Mouse (Mus musculus) heart, embryonic 15.5 days (tissue): ENCODE results near the gene Ppl. TPM values are rescaled to one million over a fixed set of nuclear protein-coding genes. Genes with fewer than 3 reads are reported as not detected.

Experiments used
- ATAC-seq: fragments of 200-750 bp; cut with Nextera tagmentation; replicated peaks from 2 replicates; pipeline ENCODE4 v1.8.0; 2017; ENCODE audit warnings: low read depth, moderate TSS enrichment; ENCODE audit not compliant: insufficient number of reproducible peaks, insufficient read depth, low FRiP score
- H3K27ac ChIP-seq: fragments of 300-500 bp; sonication (generic); 2 replicates; pipeline ENCODE4 v1.5.1; 2015; ENCODE audit warnings: mild to moderate bottlenecking, inconsistent platforms
- H3K27me3 ChIP-seq: fragments of 300-500 bp; sonication (generic); 2 replicates; pipeline ENCODE4 v1.6.1; 2015; ENCODE audit warnings: inconsistent platforms
- H3K36me3 ChIP-seq: fragments of 300-500 bp; sonication (generic); 2 replicates; pipeline ENCODE4 v1.6.1; 2015; ENCODE audit warnings: mild to moderate bottlenecking, inconsistent platforms
- H3K4me1 ChIP-seq: fragments of 300-500 bp; sonication (generic); replicated peaks from 2 replicates; pipeline ENCODE4 v1.6.1; 2015; ENCODE audit warnings: inconsistent platforms
- H3K4me2 ChIP-seq: fragments of 300-500 bp; sonication (generic); 2 replicates; pipeline ENCODE4 v1.6.1; 2015; ENCODE audit warnings: inconsistent platforms, mild to moderate bottlenecking, moderate library complexity
- H3K4me3 ChIP-seq: fragments of 300-500 bp; sonication (generic); 2 replicates; pipeline ENCODE4 v1.5.1; 2015; ENCODE audit warnings: mild to moderate bottlenecking, inconsistent platforms
- H3K9ac ChIP-seq: fragments of 300-500 bp; sonication (generic); 2 replicates; pipeline ENCODE4 v1.6.1; 2015; ENCODE audit warnings: mild to moderate bottlenecking, inconsistent platforms
- H3K9me3 ChIP-seq: fragments of 300-500 bp; sonication (generic); replicated peaks from 2 replicates; pipeline ENCODE4 v1.6.1; 2016; ENCODE audit warnings: inconsistent platforms
- WGBS: fragments of 180-500 bp; shearing (Covaris S2); methylation state at CpG from one replicate; pipeline ENCODE4 v1.1.7; 2015; ENCODE audit warnings: mixed read lengths; 5-methylcytosine and 5-hydroxymethylcytosine counted together
- polyA plus RNA-seq: library from polyadenylated mRNA; unstranded; fragments of >200 nt; fragmentation: Nextera tagmentation; extraction: Ambion mirVana; gene quantifications from 2 replicates; pipeline ENCODE4 v1.2.1, GENCODE M21; 2015

Gene Ppl
- polyA plus RNA-seq, 1 experiment from 2014 or later, result 1.3 TPM

- ATAC-seq, result no peak
- no peak overlapping the region for H3K4me2 ChIP-seq
- 51% methylated on average over 6 of the region's 6 CpGs for WGBS
- no peaks in the 10 kb centered on the region for H3K36me3 ChIP-seq
- no peak overlapping the region for H3K27ac ChIP-seq
- no peaks in the 10 kb centered on the region for H3K4me1 ChIP-seq
- H3K27me3 ChIP-seq, result peaks cover 35% of the 10 kb centered on the region
- H3K4me3 ChIP-seq, result no peak overlapping the region
- H3K9me3 ChIP-seq, result no peaks in the 10 kb centered on the region
- no peak overlapping the region for H3K9ac ChIP-seq
These were observed 8.7 kb downstream of the Ppl start for GRCm38 (mm10) chr16:5123476-5123875.

DNA sequence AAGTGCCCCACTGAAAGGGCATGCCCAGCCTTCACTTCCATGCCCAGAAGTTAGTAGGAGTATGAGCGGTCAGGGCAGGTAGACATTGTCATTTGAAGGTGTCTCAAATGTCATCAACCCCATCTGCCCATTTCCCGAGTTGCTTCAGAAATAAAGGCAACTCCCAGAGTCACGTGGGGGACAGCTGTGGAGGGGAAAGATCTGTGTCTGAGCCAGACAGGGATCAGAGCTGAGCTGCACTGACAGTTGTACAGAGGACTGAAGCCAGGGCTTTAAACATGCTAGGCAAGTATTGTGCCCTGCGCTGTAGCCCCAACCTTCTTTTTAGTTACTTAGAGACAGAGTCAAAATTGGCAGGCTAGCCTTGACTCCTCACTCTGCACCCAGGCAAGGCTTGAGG is 12.4 kb downstream of the Ppl start:
- Histone ChIP-seq H3K36me3 (no peaks in the 10 kb centered on the region), H3K4me2 (no peak overlapping the region), H3K9me3 (no peaks in the 10 kb centered on the region), H3K4me3 (no peak overlapping the region), H3K27ac (no peak overlapping the region), H3K27me3 (peaks cover 23% of the 10 kb centered on the region), H3K4me1 (no peaks in the 10 kb centered on the region), H3K9ac (no peak overlapping the region)
- 72% methylated on average over 4 of the region's 4 CpGs for WGBS
- ATAC-seq, result no peak

- Histone ChIP-seq H3K4me2 (no peak overlapping the region), H3K36me3 (no peaks in the 10 kb centered on the region), H3K27ac (no peak overlapping the region), H3K4me1 (no peaks in the 10 kb centered on the region), H3K4me3 (no peak overlapping the region), H3K27me3 (peaks cover 23% of the 10 kb centered on the region), H3K9me3 (no peaks in the 10 kb centered on the region), H3K9ac (no peak overlapping the region)
- 68% methylated on average over 4 of the region's 4 CpGs for WGBS
- ATAC-seq, result no peak
These were observed 12.8 kb downstream of the Ppl start for GRCm38 (mm10) chr16:5119385-5119784.

GRCm38 (mm10) chr16:5113582-5113981 is 18.6 kb downstream of the Ppl start:
- ATAC-seq, result no peak
- H3K27me3 ChIP-seq, result no peaks in the 10 kb centered on the region
- H3K4me3 ChIP-seq, result no peak overlapping the region
- no peak overlapping the region for H3K9ac ChIP-seq
- no peaks in the 10 kb centered on the region for H3K9me3 ChIP-seq
- peak overlapping the region; percentile 17; the same call in 1 of the 2 replicates for H3K27ac ChIP-seq
- 50% methylated on average over 2 of the region's 2 CpGs for WGBS
- no peaks in the 10 kb centered on the region for H3K36me3 ChIP-seq
- no peak overlapping the region for H3K4me2 ChIP-seq
- peaks cover 17% of the 10 kb centered on the region for H3K4me1 ChIP-seq

DNA sequence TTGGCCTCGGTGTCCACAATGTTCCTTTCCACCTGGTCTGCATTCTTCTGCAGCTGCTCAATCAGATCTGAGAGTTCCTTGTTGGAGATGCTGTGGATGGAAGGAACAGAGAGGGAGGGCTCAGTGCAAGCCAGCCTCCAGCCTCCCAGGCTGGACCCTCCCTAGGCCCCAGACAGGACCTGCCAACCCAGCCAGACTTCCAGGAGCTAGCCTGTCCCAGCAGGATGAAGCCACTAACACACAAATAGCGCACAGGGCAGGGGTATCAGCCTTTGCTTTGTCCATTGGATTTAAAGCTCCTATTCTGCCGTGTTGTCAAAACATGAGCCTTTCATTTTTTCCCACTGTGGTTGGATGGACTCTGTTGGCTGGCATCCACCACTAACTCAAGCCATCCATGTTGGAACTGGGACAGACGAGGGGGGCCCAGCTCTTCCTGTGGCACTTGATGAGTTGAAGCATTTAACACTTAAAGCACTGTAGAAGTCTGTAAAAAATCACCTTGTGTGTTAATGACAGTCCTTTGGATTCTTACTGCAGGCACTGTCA is 19.1 kb downstream of the Ppl start:
- Histone ChIP-seq H3K27ac (peak overlapping the region; percentile 17; the same call in 1 of the 2 replicates), H3K4me1 (peaks cover 17% of the 10 kb centered on the region), H3K4me3 (no peak overlapping the region), H3K27me3 (no peaks in the 10 kb centered on the region), H3K36me3 (no peaks in the 10 kb centered on the region), H3K4me2 (no peak overlapping the region), H3K9me3 (no peaks in the 10 kb centered on the region), H3K9ac (no peak overlapping the region)
- WGBS, result 45% methylated on average over 4 of the region's 4 CpGs
- ATAC-seq, result peak; percentile 38; the same call in 1 of the 2 replicates

DNA sequence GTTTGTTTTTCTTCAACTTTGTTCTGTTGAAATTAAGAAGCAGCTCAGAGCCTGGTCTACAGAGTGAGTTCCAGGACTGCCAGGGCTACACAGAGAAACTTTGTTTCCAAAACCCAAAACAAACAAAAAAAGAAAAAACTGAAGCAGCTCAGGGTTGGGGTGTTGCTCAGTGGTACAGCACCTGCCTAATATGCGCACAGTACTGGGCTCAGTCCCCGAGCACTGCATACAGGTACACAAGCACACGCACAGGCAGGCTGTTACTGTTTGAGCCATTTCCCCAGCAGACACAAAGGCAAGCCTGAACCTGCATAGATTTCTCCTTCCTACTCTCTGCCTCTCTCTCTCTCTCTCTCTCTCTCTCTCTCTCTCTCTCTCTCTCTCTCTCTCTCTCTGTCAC is 21.2 kb downstream of the Ppl start:
- Histone ChIP-seq H3K27ac (no peak overlapping the region), H3K4me1 (peaks cover 17% of the 10 kb centered on the region), H3K9ac (no peak overlapping the region), H3K4me3 (no peak overlapping the region), H3K27me3 (no peaks in the 10 kb centered on the region), H3K4me2 (no peak overlapping the region), H3K9me3 (no peaks in the 10 kb centered on the region), H3K36me3 (no peaks in the 10 kb centered on the region)
- ATAC-seq, result no peak
- 87% methylated on average over 3 of the region's 3 CpGs for WGBS

- H3K4me3 ChIP-seq, result no peak overlapping the region
- no peak overlapping the region for H3K4me2 ChIP-seq
- H3K4me1 ChIP-seq, result peaks cover 17% of the 10 kb centered on the region
- H3K9me3 ChIP-seq, result no peaks in the 10 kb centered on the region
- ATAC-seq, result no peak
- H3K9ac ChIP-seq, result no peak overlapping the region
- no peaks in the 10 kb centered on the region for H3K27me3 ChIP-seq
- WGBS, result 77% methylated on average over 7 of the region's 7 CpGs
- H3K27ac ChIP-seq, result no peak overlapping the region
- no peaks in the 10 kb centered on the region for H3K36me3 ChIP-seq
These were observed 22.3 kb downstream of the Ppl start for GRCm38 (mm10) chr16:5109877-5110276.

DNA sequence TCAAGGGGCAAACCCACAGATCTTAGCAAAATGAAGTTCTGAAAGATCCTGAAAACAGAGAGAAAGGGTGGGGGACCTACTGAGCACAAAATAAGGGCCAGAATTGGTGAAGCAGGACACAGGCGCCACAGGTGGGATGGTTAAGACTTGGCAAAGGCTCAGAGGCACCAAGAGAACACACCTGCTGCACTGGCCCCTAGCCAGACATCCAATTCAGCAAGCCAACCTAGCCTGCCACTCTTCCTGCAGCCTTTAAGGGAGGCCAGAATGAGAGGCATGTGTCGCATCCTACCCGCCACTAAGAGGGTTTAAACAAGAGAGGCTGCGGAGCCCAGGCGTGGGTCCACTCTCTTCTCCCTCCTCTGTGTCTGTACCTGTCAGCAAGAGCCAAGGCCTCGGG is 31.2 kb downstream of the Ppl start:
- 65% methylated on average over 6 of the region's 6 CpGs for WGBS
- no peak overlapping the region for H3K27ac ChIP-seq
- no peaks in the 10 kb centered on the region for H3K9me3 ChIP-seq
- H3K9ac ChIP-seq, result no peak overlapping the region
- H3K4me3 ChIP-seq, result no peak overlapping the region
- no peak for ATAC-seq
- H3K4me1 ChIP-seq, result no peaks in the 10 kb centered on the region
- no peak overlapping the region for H3K4me2 ChIP-seq
- no peaks in the 10 kb centered on the region for H3K36me3 ChIP-seq
- no peaks in the 10 kb centered on the region for H3K27me3 ChIP-seq

DNA sequence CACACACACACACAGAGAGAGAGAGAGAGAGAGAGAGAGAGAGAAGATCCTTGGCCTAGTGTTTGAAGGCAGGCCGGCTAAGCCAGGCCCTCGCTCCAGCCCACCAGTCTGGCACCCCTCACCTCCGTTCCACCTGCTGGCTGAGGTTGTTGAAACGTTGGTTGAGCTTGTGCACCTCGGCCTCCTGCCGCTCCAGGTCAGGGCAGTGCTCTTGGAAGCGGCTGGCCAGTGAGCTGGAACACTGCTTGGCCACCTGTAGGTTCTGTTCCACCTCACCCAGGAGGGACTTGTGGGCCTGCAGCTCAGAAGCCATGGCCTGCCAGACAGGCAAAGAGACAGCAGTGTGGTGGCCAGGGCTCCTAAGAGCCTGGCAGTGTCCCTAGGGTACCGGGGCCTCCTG is 35.7 kb downstream of the Ppl start:
- H3K27ac ChIP-seq, result no peak overlapping the region
- H3K27me3 ChIP-seq, result no peaks in the 10 kb centered on the region
- WGBS, result 79% methylated on average over 8 of the region's 8 CpGs
- no peak overlapping the region for H3K4me2 ChIP-seq
- H3K4me1 ChIP-seq, result no peaks in the 10 kb centered on the region
- H3K9me3 ChIP-seq, result no peaks in the 10 kb centered on the region
- no peak overlapping the region for H3K4me3 ChIP-seq
- ATAC-seq, result no peak
- no peaks in the 10 kb centered on the region for H3K36me3 ChIP-seq
- no peak overlapping the region for H3K9ac ChIP-seq

DNA sequence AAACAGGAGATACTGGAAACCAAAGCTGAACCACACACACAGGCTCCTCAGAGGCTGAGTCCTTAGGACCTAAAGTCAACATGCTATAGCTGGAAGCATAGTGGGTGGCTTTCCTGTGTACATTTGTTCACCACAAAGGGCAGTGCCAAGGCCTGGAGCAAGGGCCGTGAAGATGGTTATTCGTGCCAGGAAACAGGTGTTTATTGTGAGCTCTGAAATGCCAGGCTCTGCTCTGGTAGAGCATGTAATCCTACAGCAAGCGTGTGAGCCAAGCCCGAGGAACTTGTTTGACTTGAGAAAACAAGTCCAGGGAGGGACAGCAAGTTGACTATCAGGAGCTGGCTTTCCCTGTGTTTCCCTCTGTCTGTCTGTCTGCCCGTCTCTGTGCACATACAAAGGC is 38.9 kb downstream of the Ppl start:
- Histone ChIP-seq H3K9ac (no peak overlapping the region), H3K27me3 (no peaks in the 10 kb centered on the region), H3K4me3 (no peak overlapping the region), H3K27ac (no peak overlapping the region), H3K4me1 (peaks cover 9% of the 10 kb centered on the region; the same call in 1 of the 2 replicates), H3K36me3 (peaks cover 2% of the 10 kb centered on the region; the same call in 1 of the 2 replicates), H3K4me2 (no peak overlapping the region), H3K9me3 (no peaks in the 10 kb centered on the region)
- WGBS, result 83% methylated on average over 5 of the region's 5 CpGs
- ATAC-seq, result no peak

DNA sequence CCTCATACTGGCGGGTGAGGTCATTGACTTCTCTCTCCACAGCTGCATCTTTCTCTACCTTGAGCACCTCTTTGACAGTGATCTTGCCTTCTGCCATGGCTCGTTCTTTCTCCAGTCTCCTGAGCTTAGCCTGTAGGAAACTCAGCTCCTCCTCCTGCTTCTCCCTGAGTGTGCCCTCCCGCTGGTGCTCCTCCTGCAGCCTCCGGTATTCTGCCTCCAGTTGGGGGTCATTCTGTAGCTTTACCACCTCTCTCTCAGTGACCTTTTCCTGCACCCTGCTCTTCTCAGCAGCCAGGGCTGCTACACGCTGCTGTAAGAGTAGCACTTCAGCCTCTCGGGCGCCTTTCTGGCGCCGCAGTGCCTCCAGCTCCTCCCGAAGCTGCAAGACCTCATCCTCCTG is 43.2 kb downstream of the Ppl start:
- Histone ChIP-seq H3K4me1 (peaks cover 9% of the 10 kb centered on the region; the same call in 1 of the 2 replicates), H3K4me3 (no peak overlapping the region), H3K36me3 (peaks cover 44% of the 10 kb centered on the region), H3K9me3 (no peaks in the 10 kb centered on the region), H3K27me3 (no peaks in the 10 kb centered on the region), H3K4me2 (no peak overlapping the region), H3K9ac (no peak overlapping the region), H3K27ac (no peak overlapping the region)
- no peak for ATAC-seq
- 42% methylated on average over 10 of the region's 10 CpGs for WGBS

GRCm38 (mm10) chr16:5086179-5086578 is 46.0 kb downstream of the Ppl start:
- Histone ChIP-seq H3K36me3 (peaks cover 68% of the 10 kb centered on the region), H3K4me3 (no peak overlapping the region), H3K9ac (no peak overlapping the region), H3K27me3 (no peaks in the 10 kb centered on the region), H3K4me2 (no peak overlapping the region), H3K27ac (no peak overlapping the region), H3K9me3 (no peaks in the 10 kb centered on the region), H3K4me1 (peaks cover 9% of the 10 kb centered on the region; the same call in 1 of the 2 replicates)
- no peak for ATAC-seq
- 91% methylated on average over 2 of the region's 2 CpGs for WGBS
